Mouse (Mus musculus) CD4-positive, CD25-positive, alpha-beta regulatory T cell, adult 2 months (primary cell): ENCODE data around the gene Il5.

Source experiments
- DNase-seq: peaks from one replicate; pipeline ENCODE4 v3.0.0-alpha.2; 2012; ENCODE audit warnings: low read depth, low spot score

Gene Il5

DNA sequence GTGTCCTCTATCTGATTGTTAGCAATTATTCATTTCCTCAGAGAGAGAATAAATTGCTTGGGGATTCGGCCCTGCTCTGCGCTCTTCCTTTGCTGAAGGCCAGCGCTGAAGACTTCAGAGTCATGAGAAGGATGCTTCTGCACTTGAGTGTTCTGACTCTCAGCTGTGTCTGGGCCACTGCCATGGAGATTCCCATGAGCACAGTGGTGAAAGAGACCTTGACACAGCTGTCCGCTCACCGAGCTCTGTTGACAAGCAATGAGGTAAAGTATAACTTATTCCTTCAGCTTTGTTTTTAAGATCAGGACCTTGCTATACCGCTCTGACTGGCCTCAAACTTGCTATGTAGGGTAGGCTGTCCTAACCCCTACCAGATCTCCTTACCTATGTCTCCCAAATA is at the start of gene Il5:
Gene Il5, plus strand, starts transcription at position 80 of the 400 bp plus-strand sequence.
- no peak for DNase-seq

- DNase-seq: no peak
Observed at GRCm38 (mm10) chr11:53671414-53671813, 49.2 kb upstream of the Il5 start.

GRCm38 (mm10) chr11:53680141-53680540 is 40.5 kb upstream of the Il5 start:
- no peak for DNase-seq

- DNase-seq: no peak
Observed at GRCm38 (mm10) chr11:53681686-53682085, 38.9 kb upstream of the Il5 start.

GRCm38 (mm10) chr11:53682170-53682569 is 38.4 kb upstream of the Il5 start:
- DNase-seq: no peak

DNA sequence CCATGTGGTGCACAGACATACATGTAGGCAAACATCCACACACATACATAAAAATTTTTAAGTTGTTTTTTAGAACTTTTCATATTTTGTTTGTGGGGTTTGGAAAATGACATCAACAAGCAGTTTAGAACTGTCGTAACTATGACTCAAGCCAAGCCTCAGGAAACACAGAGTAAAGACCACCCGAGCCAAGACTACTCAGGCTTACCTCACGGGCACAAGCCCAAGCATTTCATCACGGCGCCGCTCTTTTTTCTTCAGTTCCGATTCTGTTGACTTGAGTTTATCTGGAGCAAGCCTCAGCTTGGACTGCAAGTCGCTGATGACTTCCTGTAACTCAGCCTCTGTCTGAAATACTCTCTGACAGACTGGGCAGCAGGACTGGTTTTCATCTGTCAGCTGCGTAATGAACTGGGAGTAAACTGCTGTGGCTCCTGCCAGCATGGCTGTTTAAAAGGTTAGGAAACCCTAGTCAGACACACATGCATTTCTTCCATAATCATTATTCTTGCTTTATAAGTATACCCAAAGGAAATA is 37.5 kb upstream of the Il5 start:
- no peak for DNase-seq

GRCm38 (mm10) chr11:53691979-53692378 is 28.6 kb upstream of the Il5 start:
- DNase-seq: no peak

GRCm38 (mm10) chr11:53698521-53698920 is 22.1 kb upstream of the Il5 start:
- DNase-seq: no peak

DNA sequence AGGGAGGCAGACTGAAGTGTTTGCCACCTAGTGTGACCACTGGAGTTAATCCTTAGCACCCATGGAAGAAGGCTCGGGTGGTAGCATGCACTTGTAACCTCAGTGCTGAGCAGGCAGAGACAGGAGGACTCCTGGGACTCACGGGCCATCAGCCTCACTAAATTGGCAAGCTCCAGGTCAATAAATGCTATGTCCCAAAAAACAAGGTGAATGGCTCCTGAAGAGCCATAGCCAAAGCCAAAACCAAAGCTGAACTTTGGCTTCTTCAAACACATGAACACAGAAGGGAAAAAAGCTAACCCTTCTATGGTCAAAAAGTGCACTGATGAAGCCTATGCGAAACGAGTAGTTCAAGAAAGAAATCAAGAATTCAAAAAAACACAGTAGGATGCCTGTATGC is 21.2 kb upstream of the Il5 start:
- no peak for DNase-seq

GRCm38 (mm10) chr11:53706236-53706933 is 14.2 kb upstream of the Il5 start:
- peak; percentile 66 for DNase-seq

DNA sequence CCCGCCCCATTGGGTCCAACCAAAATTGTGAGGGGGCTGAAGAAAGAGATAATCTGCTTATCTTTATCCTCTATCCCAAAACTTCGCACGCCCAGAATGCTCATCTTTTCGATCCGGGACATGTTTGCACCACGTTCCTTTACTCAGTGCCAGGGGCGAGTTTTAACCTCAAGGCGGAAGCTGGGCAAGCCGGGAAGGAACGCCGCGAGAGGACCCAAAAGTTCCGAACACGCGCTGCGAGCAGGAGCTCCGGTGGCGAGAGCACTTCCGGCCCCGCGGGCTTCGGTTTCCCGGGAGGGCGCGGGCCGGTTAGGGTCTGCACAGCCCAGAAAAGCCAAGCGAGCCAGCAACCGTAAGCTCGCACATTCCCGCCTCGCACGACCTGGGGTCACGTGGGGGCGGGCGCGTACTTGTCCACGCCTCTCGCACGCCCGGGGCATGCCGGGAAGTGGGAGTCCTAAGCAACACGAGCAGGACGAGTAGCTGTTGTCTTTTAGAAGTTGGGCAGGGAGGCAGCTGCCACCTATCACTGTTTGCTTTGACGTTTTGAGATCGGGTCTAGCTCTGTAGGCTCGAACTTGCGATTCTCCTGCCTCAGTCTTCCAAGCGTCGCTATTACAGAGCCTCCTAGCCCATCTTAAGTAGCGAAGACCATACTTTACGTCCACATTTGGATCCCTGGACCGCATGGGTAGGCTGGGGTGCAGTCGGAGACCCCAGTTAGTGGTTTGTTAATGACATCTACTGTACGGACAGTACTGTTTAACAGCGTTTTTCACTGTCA is 13.5 kb upstream of the Il5 start, which contains the start of gene Rad50:
Gene Rad50, minus strand, starts transcription at position 386 of the 784 bp plus-strand sequence.
- DNase-seq: peak; percentile 94

DNA sequence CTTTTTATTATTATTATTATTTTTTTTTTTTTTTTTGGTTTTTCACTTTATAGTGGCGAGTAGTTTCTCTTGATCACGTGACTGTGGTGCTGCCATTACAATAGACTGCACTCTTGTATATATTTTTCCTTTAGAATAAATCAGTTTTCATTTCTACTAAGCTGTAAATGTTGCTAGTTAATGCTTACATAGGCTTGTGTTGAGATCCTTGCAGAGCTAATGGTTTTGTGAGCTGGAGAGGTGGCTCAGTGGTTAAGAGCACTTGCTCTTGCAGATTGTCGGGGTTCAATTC is 12.9 kb upstream of the Il5 start:
- DNase-seq: no peak

- DNase-seq: no peak
Observed at GRCm38 (mm10) chr11:53719701-53720100, 893 bp upstream of the Il5 start.

GRCm38 (mm10) chr11:53731457-53731856 is 10.9 kb downstream of the Il5 start:
- DNase-seq: no peak

DNA sequence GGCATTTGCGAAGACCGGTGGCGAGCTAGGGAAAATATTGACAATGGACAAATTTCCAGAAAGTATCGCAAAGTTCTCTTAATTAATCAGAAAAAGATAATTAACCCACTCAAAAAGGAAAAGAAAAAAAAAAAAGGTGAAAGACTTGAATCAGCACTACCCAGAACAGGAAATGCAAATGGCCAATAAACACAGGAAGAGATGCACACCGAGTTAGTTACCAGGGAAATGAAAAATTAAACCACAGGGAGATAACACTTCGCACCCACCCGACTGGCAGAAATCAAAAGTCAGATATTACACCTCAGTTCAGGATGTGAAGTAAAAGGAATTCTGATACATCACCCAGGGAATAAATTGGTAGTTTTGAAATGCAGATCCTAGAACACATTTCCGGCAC is 11.7 kb downstream of the Il5 start:
- DNase-seq: no peak

DNA sequence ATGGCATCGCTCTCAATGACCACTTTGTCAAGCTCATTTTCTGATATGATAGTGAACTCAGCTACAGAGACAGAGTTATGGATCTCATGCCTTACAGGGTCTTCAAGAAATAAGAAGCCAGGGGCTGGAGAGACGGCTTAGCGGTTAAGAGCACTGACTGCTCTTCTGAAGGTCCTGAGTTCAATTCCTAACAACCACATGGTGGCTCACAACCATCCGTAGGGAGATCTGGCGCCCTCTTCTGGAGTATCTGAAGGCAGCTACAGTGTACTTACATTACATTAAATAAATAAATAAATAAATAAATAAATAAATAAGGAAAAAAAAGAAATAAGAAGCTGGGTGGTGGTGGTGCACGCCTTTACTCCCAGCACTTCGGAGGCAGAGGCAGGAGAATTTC is 13.2 kb downstream of the Il5 start:
- DNase-seq: peak; percentile 70

DNA sequence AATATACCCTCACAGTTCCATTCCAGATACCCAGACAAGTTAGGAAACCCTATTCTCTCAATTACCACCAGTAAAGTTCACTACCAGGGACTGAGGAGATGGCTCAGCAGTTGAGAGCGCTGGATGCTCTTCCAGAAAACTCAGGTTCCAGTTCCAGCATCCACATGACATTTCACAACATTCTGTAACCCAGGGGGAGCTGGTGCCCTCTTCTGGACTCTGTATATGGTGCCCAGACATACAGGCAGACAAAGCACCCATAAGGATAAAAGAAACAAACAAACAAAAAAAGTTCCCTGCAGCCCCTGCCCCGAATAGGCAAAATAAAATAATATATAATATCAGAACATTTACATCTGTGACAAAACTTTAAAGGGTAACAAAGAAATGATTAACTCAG is 13.8 kb downstream of the Il5 start:
- DNase-seq: no peak

- DNase-seq: no peak
Observed at GRCm38 (mm10) chr11:53734970-53735681, 14.5 kb downstream of the Il5 start.

DNA sequence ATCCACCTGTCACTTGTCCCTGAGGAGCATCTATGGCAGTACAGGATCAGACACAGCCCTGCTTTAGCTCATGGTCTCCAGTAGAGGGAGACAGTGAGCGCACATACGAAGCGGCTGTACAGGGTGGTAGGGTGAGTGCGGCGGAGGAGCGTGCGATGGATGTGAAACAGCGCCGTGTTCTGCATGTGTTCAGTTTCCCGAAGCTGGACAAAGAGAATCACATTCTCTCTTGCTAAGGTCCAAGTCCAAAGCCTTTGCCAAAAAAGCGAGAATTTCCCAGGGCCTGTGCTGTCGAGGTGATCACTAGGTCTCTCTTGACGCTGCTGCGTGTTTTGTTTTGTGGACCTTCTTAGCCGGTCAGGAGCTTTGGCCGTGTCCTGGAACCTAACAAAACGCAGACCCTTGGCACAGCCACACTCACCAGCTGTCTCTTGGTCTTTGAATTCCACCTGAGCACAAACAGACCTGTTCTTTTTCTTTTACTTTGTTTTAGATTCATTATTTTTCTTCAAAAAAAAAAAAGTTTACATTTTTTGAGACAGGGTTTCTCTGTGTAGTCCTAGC is 15.2 kb downstream of the Il5 start:
- DNase-seq: peak; percentile 92

- peak; percentile 91 for DNase-seq
Observed at GRCm38 (mm10) chr11:53736771-53737572, 16.4 kb downstream of the Il5 start.

DNA sequence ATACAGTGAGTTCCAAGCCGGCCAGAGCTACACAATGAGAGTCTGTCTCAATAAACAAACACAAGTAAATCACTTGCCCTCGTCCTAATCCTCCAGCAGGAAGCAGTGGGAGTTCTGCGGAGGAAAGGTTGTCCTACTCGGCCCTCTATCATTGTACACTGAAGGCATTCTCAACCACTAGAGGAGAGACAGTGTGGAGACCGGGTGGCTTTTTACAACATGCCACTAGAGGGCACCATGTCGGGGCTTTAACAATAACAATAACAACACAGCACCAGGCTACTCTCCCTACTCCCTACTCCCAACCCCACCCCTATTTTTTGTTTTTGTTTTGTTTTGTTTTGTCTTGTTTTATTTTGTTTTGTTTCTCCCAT is 17.0 kb downstream of the Il5 start:
- DNase-seq: peak; percentile 82
